Mouse (Mus musculus) liver, adult 10 weeks (tissue): ENCODE measurements around the gene Eif5a. TPM values are rescaled to one million over a fixed set of nuclear protein-coding genes. Genes with fewer than 3 reads are reported as not detected.

ENCODE experiments used
- polyA plus RNA-seq: library from polyadenylated mRNA; stranded (reverse); fragments of 350-450 nt; fragmentation: Illumina TruSeq; extraction: RNeasy Lipid Tissue Mini Kit (QIAGEN cat#74804); gene quantifications from one replicate; pipeline ENCODE4 v1.2.3, GENCODE M21; 2014; ENCODE audit warnings: low read depth, low replicate concordance

Eif5a gene
- 155 TPM for polyA plus RNA-seq

DNA sequence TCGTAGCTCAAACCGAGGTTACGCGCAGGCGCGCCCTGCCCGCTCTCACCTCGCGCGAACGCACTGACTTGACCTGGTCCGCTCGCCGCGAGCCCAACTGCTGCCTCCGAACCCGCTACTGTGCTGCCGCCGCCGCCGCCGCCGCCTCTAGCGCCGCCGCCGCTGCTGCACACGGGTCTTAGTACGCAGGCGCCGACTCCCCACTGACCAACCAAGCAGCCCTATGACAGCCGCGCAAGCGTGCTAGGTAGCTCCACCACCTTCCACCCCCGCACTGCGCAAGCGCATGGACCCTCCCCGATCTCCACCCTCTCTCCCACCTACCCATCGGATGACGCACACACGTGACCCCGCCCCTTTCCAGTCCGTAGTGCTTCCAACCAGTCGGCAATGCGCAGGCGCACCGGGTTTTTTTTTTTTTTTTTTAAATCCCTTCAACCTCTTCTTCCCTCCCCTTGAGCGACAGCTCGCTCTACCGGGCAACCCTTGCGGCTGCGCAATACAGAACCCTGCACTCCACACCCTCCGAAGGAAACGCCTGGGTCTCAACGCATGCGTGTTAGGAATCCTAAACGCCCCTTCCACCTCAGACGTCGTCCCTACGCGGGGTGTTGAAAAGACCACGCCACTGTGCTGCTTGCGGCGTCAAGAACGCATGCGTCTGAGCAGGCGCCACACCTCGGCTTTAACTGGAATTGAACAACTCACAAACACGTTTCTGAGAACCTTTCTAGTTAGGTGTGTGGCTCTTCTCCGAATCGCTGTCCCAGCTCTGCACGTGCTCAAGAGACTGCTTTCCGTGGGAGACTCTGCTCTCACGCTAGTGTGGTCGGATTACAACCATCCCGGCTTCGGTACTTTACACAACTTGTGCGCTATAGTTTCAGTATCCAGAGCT is at the start of gene Eif5a:
Gene Eif5a, minus strand, starts transcription at position 845 of the 898 bp plus-strand sequence.

DNA sequence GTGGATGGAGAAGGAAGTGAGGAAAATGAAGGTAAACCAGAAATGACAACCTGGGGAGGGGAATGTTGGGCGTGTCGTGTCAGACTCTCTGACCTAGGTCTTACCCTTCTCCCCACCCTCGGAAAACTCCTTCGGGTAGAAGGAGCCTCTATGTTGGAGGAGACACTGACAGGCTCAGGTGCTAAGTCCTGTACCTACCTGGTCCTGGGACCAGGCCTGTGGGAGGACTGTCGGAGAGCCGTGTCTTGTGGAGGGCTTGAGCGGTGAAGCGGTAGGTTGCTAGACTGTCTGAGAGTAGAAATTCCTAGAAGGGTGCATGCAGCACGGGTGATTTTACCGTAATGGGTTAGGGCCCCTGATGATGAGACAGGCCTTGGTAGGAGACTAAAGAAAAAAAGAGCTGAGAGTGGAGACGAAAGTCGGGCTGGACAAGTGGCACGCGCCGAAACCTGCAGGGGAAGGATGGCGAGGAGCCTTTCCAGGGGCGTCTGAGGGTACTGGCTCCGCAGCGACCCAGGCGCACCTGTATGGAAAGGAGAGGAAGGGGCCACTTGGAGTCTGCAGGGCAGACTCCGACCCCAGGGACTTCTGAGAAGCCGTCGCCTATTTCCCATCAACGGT is 43.0 kb upstream of the Eif5a start, which contains the start of gene Cldn7:
Gene Cldn7, plus strand, starts transcription at position 130 of the 621 bp plus-strand sequence.

DNA sequence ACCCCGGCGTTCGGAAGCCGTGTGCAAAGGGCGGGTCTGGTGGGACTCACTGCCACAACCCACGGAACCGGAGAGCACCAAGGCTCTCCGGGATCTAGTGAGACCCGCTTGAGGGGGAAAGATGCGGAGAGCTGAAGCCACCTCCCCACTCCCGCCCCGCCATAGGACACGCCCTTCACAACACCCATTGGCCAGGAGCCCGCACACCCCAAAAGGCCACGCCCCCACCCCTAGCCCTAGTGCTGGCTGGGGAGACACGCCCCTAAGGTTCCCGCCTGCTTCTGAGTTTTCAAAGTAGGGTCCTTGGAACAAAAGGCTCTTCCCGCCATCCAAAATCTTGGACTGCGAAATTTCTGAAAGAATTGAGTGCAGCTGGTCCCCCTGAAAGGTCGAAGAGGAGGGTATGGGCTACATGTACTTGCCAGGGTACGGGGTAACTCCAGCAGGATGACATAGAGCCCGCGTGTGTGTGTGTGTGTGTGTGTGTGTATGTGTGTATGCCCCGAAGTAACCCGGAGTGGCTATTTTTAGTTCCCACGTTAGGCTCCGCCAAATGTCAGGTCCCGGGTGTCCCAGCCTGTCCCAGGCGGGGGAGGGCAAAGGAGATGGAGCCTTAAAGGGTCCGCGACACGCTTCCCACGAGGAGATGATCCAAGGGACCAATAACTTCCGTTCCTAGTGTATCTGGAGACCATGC is 26.5 kb upstream of the Eif5a start, which contains the start of gene Slc2a4:
Gene Slc2a4, minus strand, starts transcription at position 123 of the 697 bp plus-strand sequence.

DNA sequence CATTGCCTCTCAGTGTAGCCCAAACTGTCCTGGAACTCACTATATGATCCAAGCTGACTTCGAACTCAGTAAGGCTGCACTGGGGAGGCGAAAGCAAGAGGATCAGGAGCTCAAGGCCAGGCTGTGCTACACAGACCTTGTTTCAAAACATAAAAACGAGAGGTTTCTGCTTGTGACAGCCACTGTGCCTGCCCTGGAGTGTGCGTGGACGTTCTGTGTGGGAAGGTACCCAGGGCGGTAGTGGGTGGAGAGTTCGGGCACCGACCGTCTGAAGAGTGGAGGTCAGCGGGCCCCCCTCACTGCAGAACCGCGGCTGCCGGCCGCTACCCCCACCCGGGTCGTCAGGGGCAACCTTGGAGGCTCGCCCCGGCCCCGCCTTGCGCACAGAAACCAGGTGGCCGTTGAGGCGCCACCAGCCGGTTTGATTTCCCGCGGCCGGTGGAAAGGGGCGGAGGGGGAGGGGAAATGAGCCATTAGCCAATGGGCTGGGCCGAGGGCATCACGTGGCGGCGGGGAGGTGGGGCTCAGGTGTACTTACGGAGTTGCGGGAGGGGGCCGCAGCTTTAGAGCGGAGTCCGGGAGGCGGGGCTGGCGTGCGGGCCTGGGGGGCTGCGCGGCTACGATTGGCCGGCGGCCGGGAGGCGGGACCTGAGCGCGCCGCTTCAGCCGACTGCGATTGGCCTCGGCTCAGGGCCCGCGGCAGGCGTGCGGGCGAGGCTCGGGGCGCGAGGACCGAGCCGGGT is 13.6 kb upstream of the Eif5a start, which contains the start of gene Ybx2:
Gene Ybx2, plus strand, starts transcription at position 660 of the 743 bp plus-strand sequence.

DNA sequence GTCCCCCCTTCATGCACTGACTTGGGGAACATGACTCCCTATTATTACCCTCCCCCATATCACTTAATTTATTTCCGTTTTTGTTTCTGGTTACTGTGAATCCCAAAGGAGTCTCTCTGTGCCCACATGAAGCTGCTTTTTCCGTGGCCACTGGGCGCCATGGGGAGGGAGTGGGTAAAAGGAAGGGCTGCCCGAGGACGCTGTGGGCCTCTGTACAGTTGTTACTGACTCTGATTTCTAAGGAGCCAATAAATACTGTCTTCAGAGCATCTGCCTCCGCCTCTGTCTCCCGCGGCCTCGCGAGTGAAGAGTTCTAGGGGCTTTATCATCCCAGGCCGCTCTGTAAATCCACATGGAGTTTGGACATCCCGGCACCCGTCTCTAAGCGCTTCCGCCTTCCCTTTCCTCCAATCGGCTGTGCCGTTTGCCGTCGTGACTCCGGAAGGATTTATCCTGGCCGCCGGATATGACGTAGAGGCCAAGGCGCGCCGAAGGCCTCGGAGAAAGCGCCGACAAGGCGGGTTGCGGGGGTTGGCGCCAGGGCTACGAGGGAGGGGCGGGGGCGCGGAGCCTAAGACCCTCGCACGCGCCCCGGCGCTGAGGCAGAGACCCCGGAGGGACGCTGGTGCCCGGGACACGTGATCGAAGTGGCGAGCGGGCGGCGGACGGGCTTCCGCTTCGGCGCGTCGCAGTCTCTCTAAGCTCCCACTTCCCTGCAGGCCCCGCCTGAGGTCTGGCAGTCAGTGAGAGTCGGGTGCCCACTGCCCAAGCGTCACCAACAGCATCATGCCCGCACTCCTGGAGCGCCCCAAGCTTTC is 8.0 kb downstream of the Eif5a start, which contains the start of gene Gps2:
Gene Gps2, plus strand, starts transcription at position 335 of the 818 bp plus-strand sequence.

DNA sequence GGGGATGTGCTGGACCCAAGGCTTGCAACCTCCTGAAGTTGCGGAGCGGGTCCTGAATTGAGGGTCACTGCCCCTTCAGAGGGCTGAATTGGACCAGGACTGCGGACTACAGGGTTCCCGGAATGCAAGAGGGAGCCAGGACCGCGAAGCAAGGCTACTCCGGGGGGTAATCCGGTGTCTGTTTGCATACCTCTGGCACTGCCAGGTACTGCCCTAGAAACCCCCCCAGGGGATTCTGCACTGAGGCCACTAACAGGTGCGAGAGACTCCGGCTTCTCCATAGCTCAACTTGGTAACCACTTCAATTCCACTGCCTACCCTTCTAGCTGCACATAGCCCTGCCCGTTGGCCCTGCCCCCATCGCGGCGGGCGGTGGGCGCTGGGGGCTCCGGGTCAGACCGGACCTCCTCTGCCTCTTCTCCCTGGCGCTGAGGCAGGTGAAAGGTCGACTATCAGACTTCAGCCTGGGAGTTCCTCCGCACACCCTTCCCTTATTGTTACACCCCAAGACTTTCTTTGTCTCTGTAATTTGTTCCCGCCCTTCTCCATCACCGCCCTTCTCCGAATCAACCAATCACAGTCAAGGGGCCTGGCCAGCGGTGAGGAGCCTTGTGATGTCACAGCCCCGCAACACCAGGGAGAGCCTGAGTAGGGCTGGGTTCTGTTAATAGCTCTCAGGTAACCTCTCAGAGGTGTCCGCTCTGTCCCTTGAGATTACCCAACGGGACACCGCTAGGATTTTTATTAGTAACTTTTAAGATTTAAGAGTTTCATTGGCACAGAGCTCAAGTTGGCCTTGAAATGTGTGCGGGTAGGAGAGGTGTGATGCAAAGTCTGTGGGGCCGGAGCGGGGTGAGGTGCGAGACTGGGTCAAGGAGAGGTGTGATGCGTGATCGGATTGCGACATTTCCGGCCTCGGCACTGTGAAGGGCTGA is 21.0 kb downstream of the Eif5a start, which contains the start of the genes 2810408A11Rik and Neurl4:
Gene 2810408A11Rik, minus strand, starts transcription at position 517 of the 935 bp plus-strand sequence.
Gene Neurl4, plus strand, starts transcription at position 602 of the 935 bp plus-strand sequence.

DNA sequence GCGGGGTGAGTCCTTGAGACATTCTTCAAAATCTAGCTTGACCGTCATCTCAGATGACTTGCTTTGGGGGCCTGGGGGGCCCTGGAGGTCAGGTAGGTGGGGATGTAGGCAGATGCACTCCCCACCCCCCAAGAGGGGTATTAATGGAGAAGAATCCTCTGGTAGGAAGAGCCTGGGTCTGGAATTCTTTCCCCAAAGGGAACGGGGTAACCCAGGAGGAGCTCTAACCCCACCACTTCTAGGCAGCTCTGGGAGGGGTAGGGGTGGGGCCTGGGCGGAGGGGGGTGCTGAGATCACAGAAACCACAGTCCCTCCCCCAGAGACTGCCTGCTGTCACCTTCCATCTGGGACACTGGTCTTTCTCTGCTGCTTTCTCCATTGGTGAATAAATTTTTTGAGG is 26.5 kb downstream of the Eif5a start, which contains the start of gene Acap1:
Gene Acap1, minus strand, starts transcription at position 249 of the 400 bp plus-strand sequence.

DNA sequence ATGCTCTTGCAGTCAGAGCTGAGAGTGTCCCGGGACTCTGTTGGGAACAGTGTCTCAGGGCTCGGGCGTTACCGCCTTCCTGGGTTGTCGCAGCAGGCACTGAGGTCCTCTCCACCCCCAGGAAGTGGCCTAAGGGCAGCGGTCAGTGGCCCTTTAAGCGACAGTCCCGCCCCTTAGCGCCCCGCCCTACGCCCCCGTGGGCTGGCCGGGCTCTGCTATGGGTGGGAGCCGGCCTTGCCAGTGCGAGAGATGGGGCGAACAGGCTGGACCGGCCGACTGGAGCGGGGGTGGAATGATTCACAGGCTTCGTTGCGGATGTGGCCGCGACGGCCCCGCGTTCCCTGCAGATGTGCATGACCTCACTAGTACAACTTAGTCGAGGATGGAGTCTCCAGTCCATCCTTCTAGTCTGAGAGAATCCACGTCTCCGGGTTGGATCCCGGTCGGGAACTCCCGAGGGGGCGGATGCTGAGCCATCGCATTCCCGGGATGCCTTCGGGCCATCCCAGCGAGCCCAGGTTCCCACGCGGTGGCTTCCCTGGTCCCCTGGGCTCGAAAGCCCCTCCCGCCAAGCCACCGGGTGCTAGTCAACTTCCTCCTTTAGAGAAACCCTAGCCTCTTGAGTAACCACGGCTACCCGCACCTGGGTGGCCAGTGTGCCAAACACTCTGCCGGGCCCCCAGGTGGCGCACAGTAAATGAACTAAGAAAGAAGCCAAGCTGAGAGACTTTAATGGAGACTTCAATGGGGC is 40.7 kb downstream of the Eif5a start, which contains the start of gene Kctd11:
Gene Kctd11, minus strand, starts transcription at position 554 of the 751 bp plus-strand sequence.

DNA sequence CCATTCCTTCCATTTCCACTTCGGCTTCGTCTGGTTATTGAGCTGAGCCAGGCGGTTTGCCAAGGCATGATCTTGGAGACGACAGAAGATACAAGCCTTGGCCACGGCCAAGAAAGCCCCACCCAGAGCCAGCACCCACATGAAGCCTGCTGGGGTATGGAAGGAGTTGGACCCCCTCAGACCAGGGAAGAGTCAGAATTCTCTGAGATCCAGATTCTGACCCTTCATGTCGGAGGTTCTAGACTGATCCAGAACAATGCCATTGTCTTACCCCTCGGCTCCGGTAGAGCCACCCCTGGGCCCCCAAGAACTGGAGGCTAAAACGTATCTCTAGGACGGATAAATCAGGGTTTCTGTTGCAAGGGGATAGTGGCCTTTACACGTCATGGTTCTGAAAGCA is 43.9 kb downstream of the Eif5a start, which contains the start of gene Tmem95:
Gene Tmem95, minus strand, starts transcription at position 141 of the 400 bp plus-strand sequence.

Other genes with a start within 250 kb of the Eif5a start
- 340 TPM for gene Eif4a1, start 249.5 kb downstream of the Eif5a start, polyA plus RNA-seq
- gene Senp3, start 239.9 kb downstream of the Eif5a start, polyA plus RNA-seq = 33.7 TPM
- 2.8 TPM for gene Tnfsf13, start 236.2 kb downstream of the Eif5a start, polyA plus RNA-seq
- 1.5 TPM for gene Tnfsf12, start 226.1 kb downstream of the Eif5a start, polyA plus RNA-seq
- gene Tnfsfm13, start 225.9 kb downstream of the Eif5a start, polyA plus RNA-seq = not detected
- gene Polr2a, start 163.3 kb downstream of the Eif5a start, polyA plus RNA-seq = 7.7 TPM
- not detected for gene Slc35g3, start 160.0 kb downstream of the Eif5a start, polyA plus RNA-seq
- gene Zbtb4, start 156.0 kb downstream of the Eif5a start, polyA plus RNA-seq = 4.1 TPM
- 0.58 TPM for gene Chrnb1, start 126.0 kb downstream of the Eif5a start, polyA plus RNA-seq
- gene Fgf11, start 120.1 kb downstream of the Eif5a start, polyA plus RNA-seq = 0.29 TPM
- gene Tmem102, start 116.3 kb downstream of the Eif5a start, polyA plus RNA-seq = 3.6 TPM
- gene Gm39566, start 106.7 kb downstream of the Eif5a start, polyA plus RNA-seq = not detected
- gene Spem2, start 103.5 kb downstream of the Eif5a start, polyA plus RNA-seq = not detected
- gene Spem1, start 99.8 kb downstream of the Eif5a start, polyA plus RNA-seq = not detected
- gene Nlgn2, start 84.2 kb downstream of the Eif5a start, polyA plus RNA-seq = 0.11 TPM
- gene Tmem256, start 83.4 kb downstream of the Eif5a start, polyA plus RNA-seq = 58.8 TPM
- gene Plscr3, start 75.6 kb downstream of the Eif5a start, polyA plus RNA-seq = 1.1 TPM
- not detected for gene Tnk1, start 63.2 kb downstream of the Eif5a start, polyA plus RNA-seq
- gene Tmem95, start 43.9 kb downstream of the Eif5a start, polyA plus RNA-seq = not detected
- gene Kctd11, start 40.6 kb downstream of the Eif5a start, polyA plus RNA-seq = 0.42 TPM
- 0.40 TPM for gene Acap1, start 26.4 kb downstream of the Eif5a start, polyA plus RNA-seq
- gene 2810408A11Rik, start 21.0 kb downstream of the Eif5a start, polyA plus RNA-seq = not detected
- gene Neurl4, start 20.9 kb downstream of the Eif5a start, polyA plus RNA-seq = 3.0 TPM
- gene Gps2, start 8.1 kb downstream of the Eif5a start, polyA plus RNA-seq = 9.6 TPM
- gene Ybx2, start 13.8 kb upstream of the Eif5a start, polyA plus RNA-seq = not detected
- not detected for gene Slc2a4, start 26.2 kb upstream of the Eif5a start, polyA plus RNA-seq
- 0.40 TPM for gene Cldn7, start 42.8 kb upstream of the Eif5a start, polyA plus RNA-seq
- 25.5 TPM for gene Ctdnep1, start 59.2 kb upstream of the Eif5a start, polyA plus RNA-seq
- gene Elp5, start 60.6 kb upstream of the Eif5a start, polyA plus RNA-seq = 9.7 TPM
- 367 TPM for gene Gabarap, start 69.2 kb upstream of the Eif5a start, polyA plus RNA-seq
- 7.1 TPM for gene Phf23, start 73.8 kb upstream of the Eif5a start, polyA plus RNA-seq
- gene Dvl2, start 78.6 kb upstream of the Eif5a start, polyA plus RNA-seq = 0.37 TPM
- gene Acadvl, start 93.5 kb upstream of the Eif5a start, polyA plus RNA-seq = 60.6 TPM
- gene Dlg4, start 95.0 kb upstream of the Eif5a start, polyA plus RNA-seq = 0.13 TPM
- gene Asgr1, start 132.1 kb upstream of the Eif5a start, polyA plus RNA-seq = 171 TPM
- 93.1 TPM for gene Asgr2, start 170.7 kb upstream of the Eif5a start, polyA plus RNA-seq
- gene Mgl2, start 208.4 kb upstream of the Eif5a start, polyA plus RNA-seq = 0.24 TPM
- 0.37 TPM for gene Clec10a, start 234.2 kb upstream of the Eif5a start, polyA plus RNA-seq